Mouse (Mus musculus) liver, postnatal 0 days (tissue): ENCODE results near the gene Ttll8.

Source experiments
- CTCF ChIP-seq: sonication (generic); IDR thresholded peaks from 2 replicates; pipeline ENCODE4 v1.5.1; 2016; ENCODE audit warnings: antibody characterized with exemption, low read depth
- EP300 ChIP-seq: IDR thresholded peaks from 2 replicates; pipeline ENCODE4 v1.6.1; 2016; ENCODE audit warnings: antibody characterized with exemption, low read depth, mild to moderate bottlenecking

GRCm38 (mm10) chr15:88936619-88937290 lies 17.5 kb downstream of the Ttll8 start:
- TF ChIP-seq CTCF, result no peak
- TF ChIP-seq EP300, result no peak
